Mouse (Mus musculus) lung, postnatal 0 days (tissue): Measurements from ENCODE around the gene Cnn2.

ENCODE experiments used
- CTCF ChIP-seq: IDR thresholded peaks from 2 replicates; pipeline ENCODE4 v1.5.1; 2016; ENCODE audit warnings: antibody characterized with exemption, mild to moderate bottlenecking
- EP300 ChIP-seq: IDR thresholded peaks from 2 replicates; pipeline ENCODE4 v1.6.1; 2016; ENCODE audit warnings: antibody characterized with exemption, mild to moderate bottlenecking, control low read depth

GRCm38 (mm10) chr10:80025044-80025347, 36.6 kb downstream of the Cnn2 start:
- no peak for TF ChIP-seq CTCF
- TF ChIP-seq EP300 = no peak
